Mouse (Mus musculus): Measurements from ENCODE around the gene P2rx4. TPM values are rescaled to one million over a fixed set of nuclear protein-coding genes. Genes with fewer than 3 reads are reported as not detected.
"Not testable (repeated sequence)": the region's sequence is repeated elsewhere in the genome, so short reads cannot be mapped to it uniquely, and the experiment has no call there.

P2rx4 gene
- polyA plus RNA-seq (2016; fragmentation: Nextera tagmentation; extraction: Ambion mirVana), result 9.4 and 9.8 TPM in 2 replicates

DNA sequence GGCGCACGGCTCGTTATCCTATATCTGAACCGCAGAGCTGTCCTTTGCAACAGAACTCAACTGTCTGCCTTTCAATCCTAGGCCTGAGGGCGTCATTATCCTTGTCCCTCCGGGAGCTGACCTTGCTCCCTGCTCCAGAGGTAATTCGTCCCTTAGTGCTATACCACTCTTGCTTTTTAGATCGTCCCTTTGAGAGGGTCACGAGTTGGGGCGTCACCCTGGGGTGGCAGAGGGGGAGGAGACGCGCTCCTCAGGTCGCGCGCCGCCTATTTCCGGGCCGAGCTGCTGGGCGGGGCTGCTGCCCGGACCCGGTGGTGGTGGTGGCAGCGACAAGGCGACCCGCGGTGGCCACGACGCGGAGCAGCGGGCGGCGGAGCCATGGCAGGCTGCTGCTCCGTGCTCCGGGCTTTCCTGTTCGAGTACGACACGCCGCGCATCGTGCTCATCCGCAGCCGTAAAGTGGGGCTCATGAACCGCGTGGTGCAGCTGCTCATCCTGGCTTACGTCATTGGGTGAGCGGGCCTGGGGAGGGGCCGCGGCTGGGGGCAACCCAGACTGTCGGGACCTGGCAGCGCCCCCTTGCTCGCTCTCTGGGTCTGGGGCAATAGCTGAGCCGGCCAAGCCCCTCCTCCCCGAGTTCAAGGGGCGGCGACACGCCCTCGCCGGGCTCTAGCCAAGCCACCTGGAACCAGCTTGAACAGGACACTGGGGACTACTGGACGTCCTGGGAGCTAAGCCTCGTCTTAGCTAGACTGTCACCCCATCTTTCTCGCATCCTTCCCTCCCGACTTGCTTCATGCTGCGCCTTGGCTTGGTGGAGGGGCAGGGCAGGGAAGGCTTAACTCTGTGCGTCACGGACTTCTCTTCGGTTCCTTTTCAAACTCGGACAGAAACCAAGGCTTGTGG is at the start of gene P2rx4:
P2rx4 (plus strand) TSS at position 269 of the 906 bp plus-strand sequence.
- Histone ChIP-seq H3K9me3 (no peaks in the 10 kb centered on the region), H3K4me3 (peak within 1 kb of the TSS; percentile 66), H3K36me3 (no peaks in the 10 kb centered on the region), H3K27ac (replicated peaks) (peak within 1 kb of the TSS; percentile 67), H3K4me1 (peaks cover 6% of the 10 kb centered on the region; the same call in 1 of the 2 replicates), H3K9ac (replicated peaks) (peak within 1 kb of the TSS; percentile 72), H3K4me2 (replicated peaks) (peak within 1 kb of the TSS; percentile 91), H3K27me3 (peaks cover 12% of the 10 kb centered on the region; the same call in 1 of the 2 replicates)
- ATAC-seq (ENCODE audit: low FRiP score, low read depth), result peak; percentile 81
- 2% methylated on average over 66 of the region's 66 CpGs for WGBS

DNA sequence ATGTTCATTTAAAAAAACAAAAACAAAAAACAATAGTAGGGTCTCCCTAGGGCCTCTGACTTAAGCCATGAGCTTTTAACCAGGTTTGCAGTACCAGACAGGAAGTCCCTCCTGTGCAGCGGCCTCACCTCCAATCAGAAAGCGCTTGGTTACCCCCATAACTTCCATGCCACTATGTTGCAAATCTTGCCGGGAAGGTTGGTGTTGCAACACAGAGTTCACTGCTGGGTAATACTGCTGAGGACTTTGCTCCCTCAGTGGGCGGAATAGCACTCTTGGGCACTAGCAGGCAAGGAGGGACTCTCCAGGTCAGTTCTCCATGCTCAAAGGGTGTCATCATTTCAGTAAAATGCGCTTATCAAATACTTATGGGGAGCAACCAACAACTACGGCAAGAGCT is 44.8 kb upstream of the P2rx4 start:
- H3K27ac ChIP-seq (replicated peaks), result no peak overlapping the region
- H3K36me3 ChIP-seq, result no peaks in the 10 kb centered on the region
- H3K4me1 ChIP-seq, result no peaks in the 10 kb centered on the region
- H3K4me2 ChIP-seq (replicated peaks), result no peak overlapping the region
- WGBS, result 96% methylated on average over 6 of the region's 6 CpGs
- H3K9me3 ChIP-seq, result no peaks in the 10 kb centered on the region
- no peak overlapping the region for H3K9ac ChIP-seq (replicated peaks)
- ATAC-seq (ENCODE audit: low FRiP score, low read depth), result no peak
- H3K27me3 ChIP-seq, result no peaks in the 10 kb centered on the region
- no peak overlapping the region for H3K4me3 ChIP-seq

GRCm38 (mm10) chr5:122665036-122665435 is 42.3 kb upstream of the P2rx4 start:
- H3K9ac ChIP-seq (replicated peaks), result no peak overlapping the region

GRCm38 (mm10) chr5:122668981-122669897 is 38.1 kb upstream of the P2rx4 start:
- WGBS, result 87% methylated on average over 15 of the region's 15 CpGs
- no peaks in the 10 kb centered on the region for H3K9me3 ChIP-seq
- ATAC-seq (ENCODE audit: low FRiP score, low read depth), result no peak
- H3K4me1 ChIP-seq, result peaks cover 4% of the 10 kb centered on the region; the same call in 1 of the 2 replicates
- H3K4me3 ChIP-seq, result no peak overlapping the region
- no peak overlapping the region for H3K9ac ChIP-seq (replicated peaks)
- H3K27me3 ChIP-seq, result no peaks in the 10 kb centered on the region
- no peaks in the 10 kb centered on the region for H3K36me3 ChIP-seq
- no peak overlapping the region for H3K27ac ChIP-seq (replicated peaks)
- H3K4me2 ChIP-seq (replicated peaks), result no peak overlapping the region

More at GRCm38 (mm10) chr5:122665036-122665435, 42.3 kb upstream of the P2rx4 start:
- no peaks in the 10 kb centered on the region for H3K27me3 ChIP-seq
- H3K36me3 ChIP-seq, result no peaks in the 10 kb centered on the region
- ATAC-seq (ENCODE audit: low FRiP score, low read depth), result no peak
- no peak overlapping the region for H3K4me2 ChIP-seq (replicated peaks)
- peaks cover 4% of the 10 kb centered on the region; the same call in 1 of the 2 replicates for H3K4me1 ChIP-seq
- H3K4me3 ChIP-seq, result no peak overlapping the region
- no peaks in the 10 kb centered on the region for H3K9me3 ChIP-seq
- H3K27ac ChIP-seq (replicated peaks), result no peak overlapping the region
- WGBS, result 65% methylated on average over 5 of the region's 5 CpGs

- H3K9ac ChIP-seq (replicated peaks); H3K4me1 ChIP-seq; ATAC-seq (ENCODE audit: low FRiP score, low read depth); H3K27me3 ChIP-seq; H3K9me3 ChIP-seq; H3K4me2 ChIP-seq (replicated peaks); H3K36me3 ChIP-seq; H3K27ac ChIP-seq (replicated peaks); H3K4me3 ChIP-seq: not testable (repeated sequence)
- WGBS, result 79% methylated on average over 7 of the region's 7 CpGs
These were observed 35.7 kb upstream of the P2rx4 start for GRCm38 (mm10) chr5:122671641-122672040.

- Histone ChIP-seq H3K9ac (replicated peaks) (no peak overlapping the region), H3K4me3 (no peak overlapping the region), H3K36me3 (no peaks in the 10 kb centered on the region), H3K4me2 (replicated peaks) (no peak overlapping the region), H3K4me1 (peaks cover 4% of the 10 kb centered on the region; the same call in 1 of the 2 replicates), H3K9me3 (no peaks in the 10 kb centered on the region), H3K27me3 (no peaks in the 10 kb centered on the region), H3K27ac (replicated peaks) (no peak overlapping the region)
- 91% methylated on average over 5 of the region's 5 CpGs for WGBS
- no peak for ATAC-seq (ENCODE audit: low FRiP score, low read depth)
These were observed 35.0 kb upstream of the P2rx4 start for GRCm38 (mm10) chr5:122672298-122672697.

- ATAC-seq (ENCODE audit: low FRiP score, low read depth), result no peak
- Histone ChIP-seq H3K9me3 (no peaks in the 10 kb centered on the region), H3K36me3 (no peaks in the 10 kb centered on the region), H3K4me2 (replicated peaks) (no peak overlapping the region), H3K9ac (replicated peaks) (no peak overlapping the region), H3K27ac (replicated peaks) (no peak overlapping the region), H3K4me1 (no peaks in the 10 kb centered on the region), H3K4me3 (no peak overlapping the region), H3K27me3 (no peaks in the 10 kb centered on the region)
- 86% methylated on average over 8 of the region's 8 CpGs for WGBS
These were observed 31.3 kb upstream of the P2rx4 start for GRCm38 (mm10) chr5:122676002-122676401.

DNA sequence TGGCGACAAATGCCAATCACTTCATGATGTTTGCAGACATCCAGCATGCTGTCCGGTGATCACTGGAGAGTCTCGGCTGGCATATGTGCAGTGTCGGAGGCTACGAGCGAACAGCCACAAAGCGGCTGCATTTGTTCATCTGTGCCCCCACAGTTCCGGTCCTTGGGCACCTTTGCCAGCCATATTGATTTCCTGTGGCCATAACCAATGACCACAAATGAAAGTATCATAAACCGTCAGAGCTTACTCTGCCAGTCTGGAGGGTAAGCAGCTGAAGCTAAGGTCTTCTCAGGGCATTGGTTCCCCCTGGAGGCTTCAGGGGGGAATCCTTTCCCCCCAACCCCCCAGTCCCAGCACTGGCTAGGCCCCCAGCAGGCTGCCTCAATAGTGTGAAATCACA is 29.4 kb upstream of the P2rx4 start:
- ATAC-seq (ENCODE audit: low FRiP score, low read depth), result no peak
- H3K9me3 ChIP-seq, result no peaks in the 10 kb centered on the region
- WGBS, result 91% methylated on average over 9 of the region's 9 CpGs

DNA sequence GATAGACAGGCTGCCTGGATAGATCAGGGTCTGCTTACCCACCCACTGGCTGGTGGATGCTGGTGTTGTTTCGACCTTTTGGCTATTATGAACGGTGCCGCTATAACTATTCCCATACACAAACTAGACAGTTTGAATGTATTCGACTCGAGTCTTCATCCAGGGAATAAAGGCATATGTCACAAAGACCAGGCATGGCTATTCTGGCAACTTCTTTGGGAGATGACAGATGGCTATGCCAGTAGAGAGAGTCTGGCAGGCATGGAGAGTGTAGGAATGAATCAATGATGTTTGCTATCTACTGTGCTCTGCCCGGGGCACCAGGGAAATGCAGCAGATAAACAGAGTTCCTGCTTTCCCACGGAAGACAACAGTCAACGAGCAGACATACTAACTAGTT is 27.5 kb upstream of the P2rx4 start:
- no peak overlapping the region for H3K9ac ChIP-seq (replicated peaks)
- ATAC-seq (ENCODE audit: low FRiP score, low read depth), result no peak
- 87% methylated on average over 8 of the region's 8 CpGs for WGBS
- no peaks in the 10 kb centered on the region for H3K4me1 ChIP-seq
- H3K9me3 ChIP-seq, result no peaks in the 10 kb centered on the region
- no peak overlapping the region for H3K4me3 ChIP-seq
- H3K4me2 ChIP-seq (replicated peaks), result no peak overlapping the region
- no peaks in the 10 kb centered on the region for H3K36me3 ChIP-seq
- H3K27ac ChIP-seq (replicated peaks), result no peak overlapping the region
- no peaks in the 10 kb centered on the region for H3K27me3 ChIP-seq

More for the DNA sequence above, 29.4 kb upstream of the P2rx4 start:
- H3K27ac ChIP-seq (replicated peaks), result no peak overlapping the region
- H3K4me2 ChIP-seq (replicated peaks), result no peak overlapping the region
- H3K9ac ChIP-seq (replicated peaks), result no peak overlapping the region
- H3K4me3 ChIP-seq, result no peak overlapping the region
- no peaks in the 10 kb centered on the region for H3K36me3 ChIP-seq
- no peaks in the 10 kb centered on the region for H3K4me1 ChIP-seq
- H3K27me3 ChIP-seq, result no peaks in the 10 kb centered on the region

DNA sequence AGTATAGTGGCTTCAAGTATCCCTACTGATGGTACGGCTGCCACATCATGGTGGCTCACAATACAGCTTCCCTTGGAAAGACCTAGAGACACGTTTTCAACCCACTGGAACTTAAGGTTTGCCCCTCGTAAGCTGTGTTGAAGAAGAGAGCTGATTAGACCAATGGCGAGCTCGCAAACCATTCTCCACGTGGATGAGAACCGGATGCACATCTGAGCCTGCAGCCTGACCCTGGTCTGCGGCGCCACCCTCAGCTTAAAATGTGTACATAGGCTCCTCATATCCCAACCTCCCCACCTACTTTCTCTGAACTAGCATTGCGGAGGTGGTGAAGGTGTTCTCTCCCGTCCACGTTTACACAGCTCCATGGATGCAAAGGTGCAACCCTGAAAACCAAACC is 26.1 kb upstream of the P2rx4 start:
- no peak overlapping the region for H3K9ac ChIP-seq (replicated peaks)
- ATAC-seq (ENCODE audit: low FRiP score, low read depth), result no peak
- H3K9me3 ChIP-seq, result no peaks in the 10 kb centered on the region
- no peak overlapping the region for H3K4me3 ChIP-seq
- H3K4me1 ChIP-seq, result no peaks in the 10 kb centered on the region
- no peaks in the 10 kb centered on the region for H3K27me3 ChIP-seq
- 83% methylated on average over 12 of the region's 12 CpGs for WGBS
- no peak overlapping the region for H3K4me2 ChIP-seq (replicated peaks)
- H3K27ac ChIP-seq (replicated peaks), result no peak overlapping the region
- H3K36me3 ChIP-seq, result no peaks in the 10 kb centered on the region

DNA sequence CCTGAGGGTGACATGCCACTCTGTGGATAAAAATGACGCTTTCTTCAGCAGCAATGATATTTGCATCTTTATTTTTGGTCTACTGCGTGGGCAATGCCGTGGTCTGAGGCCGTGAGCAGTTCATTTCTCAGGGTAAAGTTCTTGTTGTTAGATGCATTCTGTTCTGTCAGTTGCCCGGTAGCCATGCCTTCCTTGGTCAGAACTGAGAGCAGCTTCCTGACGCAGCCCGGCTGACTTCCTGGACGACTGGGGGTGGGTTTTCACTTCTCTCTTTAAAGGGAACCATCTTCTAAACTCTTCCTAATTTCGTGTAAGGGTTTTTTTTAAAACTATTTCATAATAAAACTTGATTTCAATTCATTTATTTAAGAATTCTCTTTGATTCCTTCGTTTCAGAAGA is 23.4 kb upstream of the P2rx4 start:
- Histone ChIP-seq H3K4me2 (replicated peaks) (no peak overlapping the region), H3K4me3 (no peak overlapping the region), H3K27ac (replicated peaks) (no peak overlapping the region), H3K9me3 (no peaks in the 10 kb centered on the region), H3K36me3 (no peaks in the 10 kb centered on the region), H3K27me3 (no peaks in the 10 kb centered on the region), H3K4me1 (no peaks in the 10 kb centered on the region), H3K9ac (replicated peaks) (no peak overlapping the region)
- WGBS, result 81% methylated on average over 10 of the region's 10 CpGs
- ATAC-seq (ENCODE audit: low FRiP score, low read depth), result no peak

DNA sequence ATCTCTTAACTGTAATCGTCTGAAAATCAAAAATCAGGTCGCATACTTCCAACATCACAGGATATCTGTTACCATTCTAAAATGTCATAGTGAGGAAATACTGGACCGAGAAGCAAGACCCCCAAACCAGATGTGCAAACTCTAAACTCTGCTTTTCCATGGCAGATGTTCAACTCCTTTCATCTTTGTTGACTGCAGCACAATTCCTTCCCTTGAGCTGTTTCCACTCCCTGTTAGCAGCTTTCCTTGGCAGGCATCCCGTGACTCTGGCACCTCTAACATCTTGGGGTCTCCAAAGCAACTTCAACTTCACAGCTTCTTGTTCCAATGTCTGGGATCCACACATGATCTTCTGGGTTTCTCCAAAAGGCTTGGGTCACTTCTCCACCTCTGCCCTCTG is 20.0 kb upstream of the P2rx4 start:
- no peak for ATAC-seq (ENCODE audit: low FRiP score, low read depth)
- Histone ChIP-seq H3K4me2 (replicated peaks) (no peak overlapping the region), H3K4me1 (peaks cover under 1% of the 10 kb centered on the region; the same call in 1 of the 2 replicates), H3K9ac (replicated peaks) (no peak overlapping the region), H3K9me3 (no peaks in the 10 kb centered on the region), H3K27ac (replicated peaks) (no peak overlapping the region), H3K27me3 (no peaks in the 10 kb centered on the region), H3K4me3 (no peak overlapping the region), H3K36me3 (no peaks in the 10 kb centered on the region)
- WGBS, result 87% methylated on average over 4 of the region's 4 CpGs
